8 mouse cellular contexts compared by ENCODE assay signal in genomic region chr10:82630497-82630896, GRCm38 (mm10). TPM values are rescaled to one million over a fixed set of nuclear protein-coding genes. Genes with fewer than 3 reads are reported as not detected.
A peak's percentile ranks its signal among the peaks of the same experiment; 100 is the strongest.
DNase-seq lines count a peak whose midpoint lies in the region; ATAC-seq and TF ChIP-seq lines count a peak whose summit lies in the region.

No protein-coding gene starts in this region.

- peaks cover 11% of the 10 kb centered on the region for H3K4me1 ChIP-seq in intestine, embryonic 14.5 days (replicated peaks; ENCODE audit: control insufficient read depth, insufficient read depth, low read length)
- peaks cover 19% of the 10 kb centered on the region for H3K4me1 ChIP-seq in neural tube, embryonic 12.5 days

- H3K4me3 ChIP-seq in layer of hippocampus, adult 2 months, result peak overlapping the region; percentile 66
- H3K4me3 ChIP-seq in intestine, embryonic 14.5 days (ENCODE audit: low read depth, low read length), result peak overlapping the region; percentile 95
- peak overlapping the region; percentile 72 for H3K4me3 ChIP-seq in neural tube, embryonic 12.5 days

- H3K9me3 ChIP-seq in intestine, embryonic 14.5 days (ENCODE audit: control insufficient read depth, low read length), result 0 out of 2 replicates have a peak, but pooled peaks cover 2% of the 10 kb centered on the region
- no peaks in the 10 kb centered on the region for H3K9me3 ChIP-seq in neural tube, embryonic 12.5 days

- DNase-seq in layer of hippocampus, adult 2 months (ENCODE audit: low spot score in 2 of 2), result no peak
- DNase-seq in layer of hippocampus, adult 8-10 months (ENCODE audit: low spot score in 2 of 2), result no peak
- DNase-seq in c-Kit-positive CD71-positive TER-119-positive erythroid progenitor cells, embryonic 14.5 days (ENCODE audit: low spot score), result peak; percentile 26
- no peak for DNase-seq in intestine, embryonic 14.5 days (ENCODE audit: low spot score)
- DNase-seq in spleen, adult 12 weeks (ENCODE audit: low spot score), result no peak
- no peak for DNase-seq in spleen, adult 18-20 months
- DNase-seq in gastrocnemius, adult 8-10 months (ENCODE audit: low spot score in 2 of 2), result no peak

- peak overlapping the region; percentile 97 for H3K27ac ChIP-seq in layer of hippocampus, adult 2 months
- peak overlapping the region; percentile 85; the same call in 1 of the 2 replicates for H3K27ac ChIP-seq in intestine, embryonic 14.5 days (ENCODE audit: low read depth)
- H3K27ac ChIP-seq in neural tube, embryonic 12.5 days, result no peak overlapping the region

- no peaks in the 10 kb centered on the region for H3K27me3 ChIP-seq in intestine, embryonic 14.5 days (replicated peaks; ENCODE audit: control insufficient read depth, insufficient read depth, low read length)
- H3K27me3 ChIP-seq in neural tube, embryonic 12.5 days (replicated peaks), result no peaks in the 10 kb centered on the region

- peak overlapping the region; percentile 90 for H3K9ac ChIP-seq in intestine, embryonic 14.5 days (ENCODE audit: low read length)
- H3K9ac ChIP-seq in neural tube, embryonic 12.5 days, result peak overlapping the region; percentile 82

- peak overlapping the region; percentile 87 for H3K4me2 ChIP-seq in intestine, embryonic 14.5 days (ENCODE audit: low read length)
- peak overlapping the region; percentile 85 for H3K4me2 ChIP-seq in neural tube, embryonic 12.5 days (replicated peaks)

- H3K36me3 ChIP-seq in intestine, embryonic 14.5 days (ENCODE audit: control insufficient read depth, insufficient read depth, low read length), result peaks cover 16% of the 10 kb centered on the region; the same call in 1 of the 2 replicates
- peaks cover 23% of the 10 kb centered on the region for H3K36me3 ChIP-seq in neural tube, embryonic 12.5 days

- no peak for ATAC-seq in intestine, embryonic 14.5 days (replicated peaks; ENCODE audit: low FRiP score, low TSS enrichment, low read depth)
- ATAC-seq in neural tube, embryonic 12.5 days (ENCODE audit: low FRiP score, low read depth), result no peak

- no peak for TF ChIP-seq CTCF in layer of hippocampus, adult 2 months (conservative IDR thresholded peaks at IDR 0.05)

- 20% methylated on average over 7 of the region's 7 CpGs for WGBS in intestine, embryonic 14.5 days
- 26% methylated on average over 7 of the region's 7 CpGs for WGBS in neural tube, embryonic 12.5 days

RNA-seq across cellular contexts. Expression of gene Tdg, which starts 0.9 kb away (rescaled TPM):
- total RNA-seq in layer of hippocampus, adult 2 months (2021), result 10 to 100 TPM; 44.7 to 47.9 TPM
- 10 to 100 TPM; 35.5 to 42.7 (median 36.9) TPM for total RNA-seq in layer of hippocampus, adult 8-10 months (2022)
- 152 and 162 TPM in 2 replicates for polyA plus RNA-seq in intestine, embryonic 14.5 days (2014; fragmentation: Nextera tagmentation; extraction: Ambion mirVana)
- 263 and 283 TPM in 2 replicates for polyA plus RNA-seq in neural tube, embryonic 12.5 days (2016; fragmentation: Nextera tagmentation; extraction: Ambion mirVana)
- total RNA-seq in gastrocnemius, adult 8-10 months (2022), result 10 to 100 TPM in 3 of 4 experiments, 1 to 10 TPM in 1; 9.7 to 15.1 (median 11.9) TPM

RNA-seq across cellular contexts. Expression of gene 1190007I07Rik, which starts 7.5 kb away (rescaled TPM):
- total RNA-seq in layer of hippocampus, adult 2 months (2021), result 10 to 100 TPM; 21.7 to 23.1 TPM
- total RNA-seq in layer of hippocampus, adult 8-10 months (2022), result 10 to 100 TPM; 19.7 to 22.4 (median 19.7) TPM
- 65.8 and 67.6 TPM in 2 replicates for polyA plus RNA-seq in intestine, embryonic 14.5 days (2014; fragmentation: Nextera tagmentation; extraction: Ambion mirVana)
- polyA plus RNA-seq in neural tube, embryonic 12.5 days (2016; fragmentation: Nextera tagmentation; extraction: Ambion mirVana), result 29.3 and 31.2 TPM in 2 replicates
- 10 to 100 TPM; 24.7 to 33.5 (median 30.4) TPM for total RNA-seq in gastrocnemius, adult 8-10 months (2022)

RNA-seq across cellular contexts. Expression of gene Glt8d2, which starts 60.0 kb away (rescaled TPM):
- 10 to 100 TPM; 17.9 to 18.6 TPM for total RNA-seq in layer of hippocampus, adult 2 months (2021)
- 10 to 100 TPM; 13.9 to 26.8 (median 18.1) TPM for total RNA-seq in layer of hippocampus, adult 8-10 months (2022)
- polyA plus RNA-seq in intestine, embryonic 14.5 days (2014; fragmentation: Nextera tagmentation; extraction: Ambion mirVana), result 5.3 and 7.5 TPM in 2 replicates
- polyA plus RNA-seq in neural tube, embryonic 12.5 days (2016; fragmentation: Nextera tagmentation; extraction: Ambion mirVana), result 3.7 and 4.2 TPM in 2 replicates
- 1 to 10 TPM; 1.1 to 2.7 (median 1.6) TPM for total RNA-seq in gastrocnemius, adult 8-10 months (2022)

Comparison
In these comparisons a context has a peak if more than half of its experiments do, and no peak if none do; other contexts are left out.
1. RNA of gene Glt8d2, which starts 60.0 kb away (total RNA-seq): 13.9 to 26.8 TPM in layer of hippocampus, adult 8-10 months and 17.9 to 18.6 TPM in layer of hippocampus, adult 2 months; 1.1 to 2.7 TPM in gastrocnemius, adult 8-10 months; every median in the first group is over 4 times any median in the second.
2. Peak in every context shown above with its lines, with median percentiles within 50 percentile points of each other: H3K4me3 ChIP-seq.